Mouse (Mus musculus) 416B (cell line): ENCODE measurements at regions not wholly inside any gene's neighbourhood (a gene's known extent, or its start where the extent isn't known, plus 50 kb on each side); places are given as distances from the start of the nearest gene placed in this dataset.

ENCODE experiments used
- DNase-seq: peaks from one replicate; pipeline ENCODE4 v3.0.0; 2011; ENCODE audit warnings: low read depth

DNA sequence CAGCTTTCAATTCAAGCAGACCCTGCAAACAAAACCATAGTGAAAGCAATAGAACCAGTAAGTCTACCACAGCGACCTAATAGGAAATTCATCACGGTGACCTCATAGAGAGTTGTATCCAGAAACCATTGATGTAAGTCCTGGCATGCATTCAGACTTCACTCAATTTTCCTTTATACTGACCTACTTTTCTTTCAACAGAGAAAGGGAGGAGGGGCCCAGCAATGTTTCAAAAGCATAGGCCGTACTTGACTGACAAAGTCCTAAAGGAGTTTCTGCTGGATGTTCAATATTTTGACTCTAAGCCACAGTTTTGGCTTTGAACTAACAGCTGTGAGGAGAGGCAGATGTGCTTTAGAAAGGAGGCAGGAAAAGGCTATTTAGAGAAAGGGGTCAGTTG lies 88.4 kb downstream of the AI593442 start:
- DNase-seq = no peak

DNA sequence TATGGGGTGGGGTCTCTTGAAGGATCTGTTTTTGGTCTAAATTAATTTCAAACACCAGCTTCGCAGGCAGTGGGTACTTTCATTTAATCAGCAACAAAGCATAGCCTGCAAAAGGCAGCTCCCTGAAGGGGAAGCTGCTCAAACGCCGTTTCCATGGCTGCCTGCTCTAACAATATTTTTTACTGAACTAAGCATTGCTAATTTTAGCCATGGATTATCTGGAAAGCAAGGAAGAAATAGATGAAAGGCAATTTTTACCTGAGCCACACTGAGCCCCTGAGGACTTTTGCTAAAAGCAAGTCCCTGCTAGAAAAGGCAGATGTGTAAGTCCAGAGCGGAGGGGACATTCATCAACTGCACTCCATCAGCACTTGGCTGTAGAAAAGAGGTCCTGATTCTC lies 105.5 kb downstream of the AI593442 start:
- no peak for DNase-seq

DNA sequence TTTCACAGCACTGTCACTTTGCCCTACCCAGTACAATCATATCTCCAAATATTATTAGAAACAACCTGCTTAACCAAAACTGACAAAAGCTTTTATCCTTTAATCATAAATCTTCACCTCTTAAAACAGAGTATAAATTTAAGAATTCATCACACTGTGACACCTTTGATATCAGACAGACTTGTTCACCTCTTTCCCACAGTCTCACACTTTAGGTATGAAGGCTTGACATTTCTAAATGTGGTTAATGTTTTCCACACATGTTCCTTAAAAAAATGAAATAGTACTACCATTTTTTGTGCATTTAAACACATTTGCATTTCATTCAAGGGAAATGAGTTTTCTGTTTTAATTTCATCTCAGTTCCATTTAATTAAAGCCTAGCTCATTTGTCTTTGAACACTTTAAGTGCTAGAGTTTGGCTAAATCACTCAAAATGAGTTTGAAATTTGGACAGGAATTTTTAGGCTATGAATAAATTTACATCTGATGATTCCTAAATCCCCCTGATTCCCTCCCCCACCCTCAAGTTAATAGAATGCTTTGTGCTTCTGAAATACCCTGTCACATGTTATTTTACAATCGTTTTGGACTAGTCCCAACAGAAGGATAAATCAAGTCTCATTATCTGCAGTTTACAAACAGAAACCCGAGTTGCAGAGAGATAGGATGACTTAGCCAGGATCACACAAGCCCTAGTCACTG lies 127.9 kb downstream of the AI593442 start:
- DNase-seq = no peak

DNA sequence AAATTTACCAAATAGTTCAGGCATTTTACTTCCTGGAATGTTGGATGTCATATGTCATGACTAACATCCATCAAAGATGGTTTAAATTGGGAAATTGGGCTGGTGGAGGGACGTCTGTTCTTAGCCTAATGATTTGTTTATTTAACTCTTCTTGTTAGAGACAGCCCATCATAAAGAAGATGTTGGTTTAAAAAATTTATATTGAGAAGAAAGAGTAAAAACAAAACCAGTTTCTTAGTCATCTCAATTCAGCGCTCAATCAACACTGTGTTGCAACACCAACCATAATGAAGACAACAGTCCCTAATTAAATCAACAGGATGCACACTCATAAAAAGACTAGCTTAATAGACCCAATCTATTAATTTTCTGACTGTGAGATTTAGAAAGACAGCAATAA lies 133.5 kb downstream of the AI593442 start:
- no peak for DNase-seq

DNA sequence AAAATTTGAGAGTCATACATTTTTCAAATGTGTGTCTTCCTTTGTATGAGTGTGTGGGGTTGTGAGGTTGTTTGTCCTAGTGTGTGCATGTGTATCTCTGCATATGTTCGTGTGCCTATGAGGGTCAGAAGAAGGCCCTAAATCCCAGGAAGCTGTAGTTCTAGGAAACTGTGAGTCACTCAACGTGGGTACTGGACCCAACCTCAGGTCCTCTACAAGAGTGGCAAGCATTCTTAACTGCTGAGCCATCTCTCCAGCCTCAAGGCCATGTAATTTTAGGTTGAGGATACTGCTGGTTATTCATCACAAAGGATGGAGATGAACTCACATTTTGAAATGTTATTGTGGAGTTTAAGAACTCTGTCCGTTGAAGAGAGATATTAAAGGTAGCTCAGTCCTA lies 140.5 kb downstream of the AI593442 start:
- peak; percentile 10 for DNase-seq

DNA sequence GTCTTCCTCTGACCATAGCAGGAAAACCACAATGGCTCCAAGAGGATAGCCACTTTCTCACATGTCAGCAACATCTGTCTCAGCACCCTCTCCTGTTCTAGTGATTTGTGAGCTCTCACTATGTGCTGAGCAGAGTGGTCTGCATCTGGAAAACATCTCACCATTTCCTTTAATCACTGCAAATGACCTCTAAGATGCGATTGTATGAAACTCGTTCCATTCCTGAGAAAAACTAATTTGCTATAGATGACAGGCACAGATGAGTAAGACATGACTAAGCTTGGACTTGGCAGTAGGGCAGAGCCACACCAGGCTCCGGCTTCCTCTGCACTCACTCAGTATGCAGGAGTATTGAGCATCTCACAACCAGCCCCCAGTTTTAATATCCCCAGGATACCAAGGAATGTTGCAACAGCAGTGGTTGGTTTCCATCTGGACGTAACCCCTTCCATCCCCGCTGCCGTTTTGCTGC lies 150.1 kb downstream of the AI593442 start:
- peak; percentile 85 for DNase-seq

DNA sequence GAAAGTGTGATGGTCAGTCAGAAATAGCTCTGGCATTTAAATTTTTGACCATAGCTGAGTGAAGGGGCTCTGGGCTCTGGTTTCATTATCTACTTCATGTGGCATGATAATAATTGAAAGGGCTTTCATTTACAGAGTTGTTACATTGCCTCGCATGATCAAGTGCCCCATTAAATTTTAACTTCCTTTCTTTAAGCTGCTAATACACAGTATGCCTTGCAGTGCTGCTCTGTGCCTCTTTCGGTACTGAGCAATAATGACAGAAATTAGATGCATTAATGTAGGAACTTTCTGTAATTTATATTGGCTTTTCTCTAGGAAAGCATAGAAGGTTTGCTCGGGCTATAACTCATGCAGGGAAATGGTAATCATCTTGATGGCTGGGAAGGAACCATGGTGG lies 179.1 kb downstream of the AI593442 start:
- DNase-seq = no peak

DNA sequence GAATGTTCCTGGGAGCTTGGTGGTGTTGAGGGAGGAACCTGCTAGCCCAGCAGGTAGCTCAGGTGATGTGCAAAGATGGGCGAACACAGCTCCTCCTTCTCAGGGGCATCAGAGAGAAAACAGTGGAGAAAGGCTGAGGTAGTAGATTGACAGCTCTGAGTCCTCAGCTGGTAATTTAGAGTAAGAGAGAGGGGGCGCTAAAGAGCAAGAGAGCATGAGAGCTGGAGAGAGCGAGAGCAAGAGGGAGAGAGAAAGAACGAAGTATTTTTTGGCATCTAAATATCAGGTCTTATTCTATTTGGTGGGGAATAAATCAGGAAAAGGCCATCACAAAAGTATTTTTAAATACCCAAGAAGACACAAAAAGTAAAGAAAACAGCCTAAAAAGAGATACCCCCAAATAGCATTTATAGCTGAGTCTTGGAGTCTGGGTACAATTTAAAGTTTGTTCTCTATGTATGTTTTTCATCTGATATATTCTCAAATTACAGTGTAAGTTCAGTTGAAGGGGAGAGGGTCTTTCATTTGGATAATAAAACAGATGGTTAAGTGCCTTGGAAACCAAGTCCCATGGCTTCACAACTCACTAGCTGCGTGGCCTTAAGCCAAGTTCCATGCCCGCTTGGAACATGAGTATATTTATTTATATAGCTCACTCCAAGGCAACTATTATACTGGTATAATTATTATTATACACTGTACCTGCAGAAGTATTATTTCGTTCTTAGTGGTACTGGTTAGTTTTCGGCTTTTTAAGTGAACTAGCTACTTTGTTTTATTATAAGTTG lies 183.9 kb downstream of the AI593442 start:
- peak; percentile 56 for DNase-seq

DNA sequence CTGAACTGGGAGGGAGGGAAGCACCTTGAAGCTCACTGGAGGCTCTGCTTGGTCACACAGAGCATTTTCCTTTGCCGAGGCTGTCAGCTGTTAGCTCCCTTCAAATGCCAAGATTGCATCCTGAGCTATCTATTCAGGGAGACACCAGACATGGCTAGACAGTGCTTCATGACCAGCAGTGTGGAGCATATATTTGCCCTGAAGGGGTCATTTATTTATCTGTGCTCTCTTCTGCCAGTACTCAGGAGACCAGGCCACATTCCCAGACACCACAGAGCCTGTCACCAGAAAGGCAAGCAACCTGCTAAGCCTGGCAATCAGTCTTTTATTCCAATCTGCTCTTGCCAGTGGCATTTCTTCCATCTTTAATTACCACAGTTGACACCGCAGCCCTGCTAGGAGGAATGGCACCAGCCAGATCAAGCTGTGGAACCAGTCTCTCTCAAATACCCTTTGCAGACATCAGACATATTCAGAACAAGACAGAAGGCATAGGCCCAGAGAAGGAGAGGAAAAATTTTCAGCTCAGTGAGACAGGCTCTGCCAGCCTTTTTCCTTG lies 186.6 kb downstream of the AI593442 start:
- DNase-seq = no peak

DNA sequence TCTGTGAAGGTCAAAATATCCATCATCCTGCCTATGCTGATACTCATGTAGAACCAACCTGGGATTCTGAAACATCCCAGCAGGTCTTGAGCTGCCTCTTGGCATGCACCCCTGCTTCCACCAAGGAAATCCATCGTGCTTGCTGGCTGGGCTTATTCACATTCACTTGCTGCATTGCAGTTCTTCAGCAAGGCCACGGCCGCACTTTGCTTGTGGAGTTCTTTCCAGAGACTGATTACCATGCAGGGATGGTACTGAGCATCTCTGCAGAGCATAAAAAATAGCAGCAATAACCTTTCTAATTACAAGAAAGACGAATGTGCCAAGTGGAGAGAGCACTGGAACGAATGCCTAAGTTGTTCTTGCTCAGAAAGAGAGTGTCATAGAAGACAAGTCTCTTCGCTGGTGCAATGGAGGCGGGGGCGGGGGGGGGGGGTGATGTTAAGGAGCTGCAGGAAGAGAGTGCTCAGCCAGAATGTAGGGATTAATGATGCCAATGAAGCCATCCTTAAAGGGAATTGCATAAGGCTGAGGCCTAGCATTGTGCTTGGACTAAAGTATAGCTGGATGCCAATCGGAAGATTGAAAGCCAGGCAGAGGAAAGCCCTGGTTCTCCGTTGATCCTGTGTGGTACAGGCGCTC lies 205.9 kb downstream of the AI593442 start:
- no peak for DNase-seq

DNA sequence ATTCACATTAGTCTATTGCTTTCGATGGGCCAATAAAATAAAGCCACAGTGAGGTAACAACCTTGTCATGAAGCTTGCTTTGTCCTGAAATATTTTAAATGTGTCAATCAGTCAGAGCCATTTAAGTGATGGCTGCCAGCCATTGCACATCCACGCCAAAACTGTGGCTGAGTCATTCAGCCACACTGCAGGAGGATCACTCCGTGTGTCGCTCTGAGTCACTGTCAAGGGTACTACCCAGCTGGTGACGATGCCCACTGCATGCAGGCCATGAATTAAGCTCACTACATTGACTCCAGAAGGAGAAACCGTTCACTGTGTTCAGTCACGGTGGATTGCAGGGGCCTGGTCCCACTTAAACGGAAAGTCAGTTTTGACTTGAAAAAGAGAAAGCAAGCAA lies 206.7 kb downstream of the AI593442 start:
- DNase-seq = peak; percentile 19

DNA sequence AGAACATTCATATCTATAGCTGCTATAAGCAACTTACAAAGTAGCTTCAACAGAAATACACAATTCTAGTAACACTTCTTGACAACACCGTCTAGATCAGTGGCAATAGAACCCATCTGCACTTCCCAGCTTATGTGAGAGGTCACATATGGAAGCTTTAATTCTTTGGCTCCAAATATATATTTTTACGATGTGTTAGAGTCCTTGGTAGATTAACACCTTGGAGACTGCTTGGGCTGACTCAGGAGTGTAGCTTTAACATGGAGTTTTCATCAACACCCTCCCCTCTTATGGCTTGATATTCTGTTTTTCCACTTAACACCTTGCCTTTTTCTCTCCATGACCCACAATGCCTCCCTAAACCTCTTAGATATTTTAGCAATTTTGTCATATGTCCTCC lies 221.1 kb downstream of the AI593442 start:
- DNase-seq = no peak

DNA sequence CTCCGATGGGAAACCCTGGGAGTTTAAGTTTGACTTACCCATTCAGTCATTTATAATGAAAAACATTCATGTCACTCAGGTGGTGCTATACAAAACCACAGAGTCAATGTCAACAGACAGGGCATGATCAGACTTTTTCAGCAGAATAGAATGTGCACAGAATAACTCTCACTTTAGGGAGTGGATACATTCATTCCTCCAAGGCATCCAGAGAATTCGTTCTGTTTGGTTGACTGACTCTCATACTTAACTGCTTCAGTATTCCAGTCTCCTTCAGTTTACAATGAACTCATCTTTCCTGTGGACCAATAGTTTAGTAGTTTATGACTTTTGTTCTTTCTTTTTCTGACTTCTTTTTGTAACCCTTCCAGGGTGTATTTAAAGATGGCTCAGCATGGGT lies 225.1 kb downstream of the AI593442 start:
- DNase-seq = no peak

DNA sequence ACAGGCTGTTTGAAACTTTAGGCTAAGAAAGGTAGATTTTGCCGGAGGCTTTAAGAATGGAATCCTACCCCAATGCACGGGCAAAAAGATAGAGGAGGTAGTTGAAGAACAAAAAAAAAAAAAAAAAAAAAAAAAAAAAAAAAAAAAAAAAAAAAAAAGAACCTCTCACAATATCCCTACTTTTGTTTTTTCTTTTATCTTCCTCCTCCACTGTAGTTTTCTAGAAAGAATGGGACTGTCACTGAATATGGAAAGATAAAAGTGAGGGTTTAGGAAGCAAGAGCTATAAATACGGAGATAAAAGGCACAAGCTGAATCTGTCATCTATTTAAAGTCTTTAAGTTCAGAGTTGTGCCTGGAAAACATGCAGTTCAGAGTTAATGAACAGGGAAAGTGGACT lies 227.8 kb downstream of the AI593442 start:
- no peak for DNase-seq

DNA sequence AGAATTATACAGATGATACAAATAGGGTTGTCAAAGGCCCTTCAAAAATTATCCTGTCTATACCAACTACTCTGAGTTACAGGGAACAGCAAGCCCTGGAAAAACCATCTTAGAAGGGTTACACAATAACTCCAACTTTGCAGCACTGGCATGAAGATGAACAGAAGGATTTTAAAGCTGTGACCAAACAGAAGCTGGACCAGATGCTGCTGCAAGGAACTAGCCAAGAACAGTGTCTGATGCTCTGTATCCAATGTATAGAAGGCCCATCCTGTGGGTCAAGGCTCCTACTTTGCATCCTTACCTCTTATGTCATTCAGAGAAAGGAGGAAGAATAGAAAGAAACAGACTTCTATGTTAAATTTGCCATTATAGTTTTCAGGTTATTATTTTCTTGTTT lies 231.3 kb downstream of the AI593442 start:
- DNase-seq = no peak

DNA sequence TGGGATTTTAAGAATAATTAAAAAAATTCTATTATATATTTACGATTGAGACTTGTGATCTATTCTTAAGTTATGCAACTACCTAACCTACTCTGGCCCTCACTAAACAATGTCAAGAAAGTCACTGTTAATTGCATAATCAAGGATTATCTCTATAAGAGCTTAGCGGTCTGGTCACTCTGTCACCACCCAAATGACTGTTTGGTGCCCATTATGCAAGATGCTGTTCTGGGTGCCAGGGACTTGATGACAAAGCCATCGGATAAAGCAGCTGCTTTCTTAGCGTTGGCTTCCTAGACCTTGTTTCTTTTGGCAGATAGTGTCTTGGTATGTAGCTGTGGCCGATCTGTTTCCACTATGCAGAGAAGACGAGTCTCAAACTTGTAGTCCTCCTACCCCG lies 236.4 kb downstream of the AI593442 start:
- DNase-seq = peak; percentile 42

DNA sequence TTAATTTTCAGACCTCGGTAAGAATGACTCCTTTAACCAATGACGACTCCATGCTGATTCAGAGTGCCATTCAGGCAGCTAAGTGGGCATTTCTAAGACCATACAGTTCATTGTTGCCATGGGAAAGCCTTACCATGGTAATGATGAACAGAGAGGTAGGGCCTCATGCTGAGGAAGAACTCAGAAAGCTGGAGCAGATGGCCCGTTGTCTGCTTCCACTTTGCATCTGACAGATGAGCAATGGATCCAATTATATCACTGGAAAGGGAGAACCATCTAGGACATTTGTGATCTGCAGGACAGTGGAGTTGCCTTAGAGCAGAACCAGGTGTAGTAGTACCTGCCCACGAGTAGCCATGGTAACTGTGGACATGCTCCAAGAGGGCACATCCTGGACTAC lies 245.4 kb downstream of the AI593442 start:
- DNase-seq = no peak

DNA sequence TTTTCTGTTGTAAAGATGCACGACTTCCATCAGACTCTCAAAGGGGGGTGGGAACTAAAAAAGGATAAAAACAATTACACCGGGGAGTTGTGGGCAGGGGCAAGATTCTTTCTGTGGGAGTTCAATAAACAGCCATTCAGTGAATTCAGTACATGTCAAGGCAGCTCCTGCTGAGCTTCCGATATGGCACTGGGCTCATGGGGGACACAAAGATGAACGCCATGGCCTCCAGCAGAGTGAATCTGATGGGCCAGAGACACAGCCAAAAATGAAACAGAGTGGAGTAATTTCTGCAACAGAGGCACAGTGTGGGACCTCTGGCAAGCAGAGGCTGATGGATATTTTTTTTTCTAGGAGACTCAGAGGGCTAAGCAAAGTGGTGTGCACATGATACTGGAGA lies 254.2 kb downstream of the AI593442 start:
- DNase-seq = no peak

DNA sequence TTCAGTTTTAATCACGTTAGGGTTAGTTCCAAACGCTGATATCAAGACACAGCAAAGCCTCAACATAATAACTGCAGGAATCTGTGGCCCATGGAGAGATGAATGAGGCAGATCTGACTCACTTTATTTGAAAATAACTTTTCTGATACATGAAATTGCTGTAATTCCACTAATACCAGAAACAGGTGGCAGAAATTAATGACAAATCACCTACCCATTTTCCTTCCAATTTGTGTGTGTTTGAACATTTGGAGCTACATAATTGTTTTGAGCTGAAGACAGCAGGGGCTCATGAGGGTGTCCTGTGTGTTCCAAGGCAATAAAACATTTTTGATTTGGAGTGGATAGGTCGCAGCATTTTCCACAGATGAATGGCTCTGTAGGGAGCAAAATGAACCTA lies 254.2 kb upstream of the Zc3h12c start:
- no peak for DNase-seq

DNA sequence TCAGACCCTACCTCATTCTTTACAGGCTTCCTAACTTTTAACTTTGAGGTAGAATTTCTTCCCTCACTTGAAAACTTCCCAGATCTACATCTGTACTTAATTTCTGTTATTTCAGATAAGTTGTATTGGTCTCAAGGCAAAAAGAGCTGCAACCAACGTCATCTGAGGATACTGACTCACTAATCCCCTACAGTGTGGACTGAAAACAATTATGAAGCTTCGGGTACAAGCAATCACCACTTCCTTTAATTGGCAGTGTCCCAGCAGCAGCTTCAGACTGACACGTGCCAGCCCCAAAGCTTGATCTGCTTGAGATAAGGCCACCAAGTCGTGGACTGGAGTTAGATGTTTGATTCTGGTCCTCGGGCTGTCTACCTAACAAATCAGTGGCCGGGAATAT lies 247.3 kb upstream of the Zc3h12c start:
- peak; percentile 69 for DNase-seq

DNA sequence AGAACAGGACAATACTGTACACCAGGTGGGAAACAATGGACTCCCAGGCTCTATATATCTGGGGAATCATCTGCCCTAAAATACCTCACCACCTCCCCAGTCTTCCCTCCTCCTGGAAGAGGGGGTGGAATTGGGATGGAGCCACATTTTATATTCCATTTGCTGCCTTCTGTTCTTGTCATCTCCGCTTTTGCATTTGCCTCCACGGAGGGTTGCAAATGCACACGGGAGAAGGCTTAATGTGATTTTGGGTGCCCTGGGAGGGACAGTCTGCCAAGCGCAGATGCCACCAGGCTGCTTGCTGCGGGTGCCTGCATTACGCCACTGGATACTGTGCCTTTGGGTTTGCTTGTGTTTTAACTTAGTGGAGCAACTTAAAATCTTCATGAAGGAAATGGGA lies 239.5 kb upstream of the Zc3h12c start:
- no peak for DNase-seq

DNA sequence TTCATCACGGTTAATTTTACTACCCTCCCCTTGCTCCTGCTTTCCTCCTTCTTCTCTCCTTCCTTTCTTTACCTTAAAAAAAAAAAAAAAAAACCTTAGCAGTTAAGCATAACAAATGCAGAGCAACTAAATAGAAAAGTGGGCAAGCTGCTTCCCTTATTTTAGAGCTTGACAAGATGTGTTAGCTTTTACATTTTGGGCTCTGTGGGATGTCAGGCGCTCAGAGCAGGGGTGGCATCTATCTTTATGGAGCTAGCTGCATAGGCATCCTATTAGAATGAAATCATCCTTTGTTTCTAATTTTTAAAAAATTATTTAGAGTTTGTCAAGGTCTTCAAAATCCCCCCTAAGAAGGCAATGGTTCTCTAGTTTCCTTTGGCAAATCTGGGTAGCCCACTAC lies 234.1 kb upstream of the Zc3h12c start:
- DNase-seq = no peak

DNA sequence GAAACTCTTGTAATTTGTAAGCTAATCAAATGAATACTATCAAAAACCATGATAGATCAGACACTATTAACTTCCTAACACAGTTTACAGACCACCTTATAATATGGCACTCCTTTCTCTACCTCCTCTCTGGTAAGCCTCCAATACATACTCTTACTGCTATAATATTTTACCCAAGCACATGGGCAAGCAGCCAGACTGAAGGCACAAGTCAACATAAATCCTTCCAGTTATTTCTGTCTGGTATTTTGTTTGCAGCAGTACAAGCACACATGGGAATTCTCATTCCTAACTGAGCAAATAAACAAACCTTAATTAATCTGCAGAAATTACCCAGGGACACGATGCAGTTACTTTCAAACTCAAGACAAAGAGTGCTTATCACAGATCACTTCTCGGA lies 210.7 kb upstream of the Zc3h12c start:
- DNase-seq = no peak
